Mouse (Mus musculus): Measurements from ENCODE around the gene Anpep.

- TF ChIP-seq CTCF (IDR thresholded peaks at IDR 0.05; ENCODE audit: insufficient read depth, low read length) (no peak), POLR2A (IDR thresholded peaks at IDR 0.05; ENCODE audit: borderline replicate concordance, extremely low read depth, low read depth, low read length) (peak; percentile 54; the same call in 1 of the 2 replicates)
Measured at GRCm38 (mm10) chr7:79847456-79848451, 13.1 kb downstream of the Anpep start.

All from lung, adult 2 months (tissue).